Mouse (Mus musculus) kidney, adult 11 months (tissue): Measurements from ENCODE around the gene Gm45844.
"Not testable (repeated sequence)": the region's sequence is repeated elsewhere in the genome, so short reads cannot be mapped to it uniquely, and the experiment has no call there.

Experiments used
- DNase-seq: peaks from one replicate; pipeline ENCODE4 v3.0.0; 2022

Gm45844 gene

GRCm38 (mm10) chr7:7277966-7278567, at the start of gene Gm45844:
Gene Gm45844, minus strand, starts transcription at chr7:7278289.
- DNase-seq = peak; percentile 94

DNA sequence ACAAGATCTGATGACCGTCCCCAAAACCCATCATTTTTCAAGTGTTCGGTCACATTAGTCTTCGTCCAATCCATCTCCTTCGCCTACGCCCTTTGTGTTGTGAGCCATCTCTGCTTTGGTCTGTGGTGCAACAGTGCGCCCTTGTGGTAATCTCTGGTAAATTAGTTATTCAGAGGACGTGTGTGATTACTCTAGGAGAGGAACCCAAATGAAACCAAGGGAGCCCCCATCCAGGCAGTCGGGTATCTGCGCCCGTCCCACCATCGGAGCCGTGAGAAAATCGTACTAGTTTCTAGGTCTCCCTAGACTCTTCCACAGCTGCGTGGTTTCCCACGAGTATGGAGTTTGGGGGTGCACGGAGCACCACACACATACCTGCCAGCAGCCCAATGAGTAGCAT, 17.5 kb upstream of the Gm45844 start:
- peak; percentile 27 for DNase-seq

- DNase-seq = no peak
These were observed 3.3 kb upstream of the Gm45844 start for GRCm38 (mm10) chr7:7281383-7281782.

DNA sequence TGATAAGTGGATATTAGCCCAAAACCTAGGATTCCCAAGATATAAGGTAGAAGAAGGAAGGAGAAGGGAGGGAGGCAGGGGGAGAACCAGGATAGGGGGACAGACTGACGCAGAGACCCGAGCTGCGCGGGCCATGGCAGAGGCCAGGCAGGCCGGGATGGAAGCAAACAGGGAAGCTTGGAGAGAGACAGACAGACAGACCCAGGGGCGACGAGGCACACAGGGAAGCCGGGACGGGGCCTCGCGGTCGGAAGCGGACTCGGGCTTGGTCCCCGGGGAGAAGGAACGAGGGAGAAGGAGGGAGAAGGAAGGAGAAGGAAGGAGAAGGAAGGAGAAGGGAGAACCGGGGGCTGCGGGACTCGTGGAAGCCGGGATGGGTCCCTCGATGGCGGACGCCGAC, 533 bp downstream of the Gm45844 start:
- peak; percentile 39 for DNase-seq

GRCm38 (mm10) chr7:7247228-7247627, 30.9 kb downstream of the Gm45844 start, which contains the start of gene Vmn2r29:
Gene Vmn2r29, minus strand, starts transcription at chr7:7247328.
- DNase-seq = not testable (repeated sequence)

GRCm38 (mm10) chr7:7209313-7210151, 68.6 kb downstream of the Gm45844 start, which contains the start of gene Zfp772:
Gene Zfp772, minus strand, starts transcription at chr7:7209998.
- DNase-seq = peak; percentile 59

DNA sequence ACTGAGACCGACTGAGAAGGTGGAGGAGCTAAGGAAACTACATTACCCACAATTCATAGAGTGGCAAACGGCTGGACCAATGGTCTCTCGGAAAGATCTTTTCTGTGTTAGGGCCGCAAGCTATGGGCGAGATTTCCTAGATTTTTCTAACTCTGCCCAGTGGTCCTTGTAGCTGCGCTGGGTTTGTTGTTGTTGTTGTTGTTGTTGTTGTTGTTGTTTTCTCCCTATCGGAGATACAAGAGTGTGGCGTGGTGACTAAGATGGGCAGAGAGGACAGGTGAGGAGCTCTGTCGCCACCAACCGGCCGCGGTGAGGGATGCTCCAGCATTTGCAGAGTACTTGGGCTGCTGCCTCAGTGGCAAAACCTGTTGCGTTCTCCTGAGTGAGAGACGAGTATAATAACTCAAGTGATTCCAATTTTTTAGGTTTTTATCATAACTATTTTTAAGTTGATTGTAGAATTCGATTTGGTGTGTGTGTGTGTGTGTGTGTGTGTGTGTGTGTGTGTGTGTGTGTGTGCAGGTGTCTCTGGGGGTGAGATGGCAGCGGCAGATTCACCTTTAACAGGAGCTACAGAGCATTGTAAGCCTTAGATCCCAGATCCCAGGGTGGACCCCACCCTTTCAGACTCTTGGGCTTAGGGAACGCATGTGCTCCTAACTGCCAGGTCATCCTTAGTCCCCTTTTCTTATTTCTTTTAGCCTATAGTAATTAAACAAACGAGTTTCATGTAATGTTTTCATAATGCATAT, 89.7 kb downstream of the Gm45844 start:
- DNase-seq = peak; percentile 64

DNA sequence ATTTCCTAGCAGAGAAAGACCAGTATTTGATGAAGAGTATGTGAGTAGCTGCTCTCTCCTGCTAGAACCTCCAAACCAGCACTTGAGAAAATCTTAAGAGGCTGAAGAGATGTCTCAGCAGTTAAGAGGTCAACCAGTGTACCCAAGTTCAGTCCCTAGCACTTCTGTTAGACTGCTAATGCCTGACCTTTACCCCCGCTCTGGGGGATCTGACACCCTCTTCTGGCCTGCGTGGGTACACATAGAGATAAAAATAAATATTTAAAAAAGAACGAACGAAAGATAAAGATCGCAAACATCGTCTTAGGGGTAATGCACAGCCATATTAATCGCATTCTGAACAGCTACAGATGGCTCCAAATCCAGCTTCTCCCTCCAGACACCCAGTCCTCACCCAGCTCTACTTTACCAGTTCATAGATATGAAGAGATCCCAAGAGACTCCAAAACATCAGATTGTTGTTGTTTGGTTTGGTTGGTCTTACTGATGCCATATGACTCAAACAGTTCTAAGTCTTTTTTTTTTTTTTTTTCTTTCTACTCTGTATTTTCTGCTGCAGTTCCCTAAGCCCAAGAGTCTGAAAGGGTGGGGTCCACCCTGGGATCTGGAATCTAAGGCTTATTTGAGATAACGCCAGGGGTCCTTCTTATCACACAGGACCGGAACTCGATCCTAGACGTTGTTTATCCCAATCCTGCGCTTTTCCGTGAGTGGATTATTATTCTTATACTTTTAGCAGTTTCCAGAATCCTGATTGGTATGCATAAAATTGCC, 90.5 kb downstream of the Gm45844 start:
- DNase-seq = no peak

- no peak for DNase-seq
These were observed 92.2 kb downstream of the Gm45844 start for GRCm38 (mm10) chr7:7185897-7186296.

DNA sequence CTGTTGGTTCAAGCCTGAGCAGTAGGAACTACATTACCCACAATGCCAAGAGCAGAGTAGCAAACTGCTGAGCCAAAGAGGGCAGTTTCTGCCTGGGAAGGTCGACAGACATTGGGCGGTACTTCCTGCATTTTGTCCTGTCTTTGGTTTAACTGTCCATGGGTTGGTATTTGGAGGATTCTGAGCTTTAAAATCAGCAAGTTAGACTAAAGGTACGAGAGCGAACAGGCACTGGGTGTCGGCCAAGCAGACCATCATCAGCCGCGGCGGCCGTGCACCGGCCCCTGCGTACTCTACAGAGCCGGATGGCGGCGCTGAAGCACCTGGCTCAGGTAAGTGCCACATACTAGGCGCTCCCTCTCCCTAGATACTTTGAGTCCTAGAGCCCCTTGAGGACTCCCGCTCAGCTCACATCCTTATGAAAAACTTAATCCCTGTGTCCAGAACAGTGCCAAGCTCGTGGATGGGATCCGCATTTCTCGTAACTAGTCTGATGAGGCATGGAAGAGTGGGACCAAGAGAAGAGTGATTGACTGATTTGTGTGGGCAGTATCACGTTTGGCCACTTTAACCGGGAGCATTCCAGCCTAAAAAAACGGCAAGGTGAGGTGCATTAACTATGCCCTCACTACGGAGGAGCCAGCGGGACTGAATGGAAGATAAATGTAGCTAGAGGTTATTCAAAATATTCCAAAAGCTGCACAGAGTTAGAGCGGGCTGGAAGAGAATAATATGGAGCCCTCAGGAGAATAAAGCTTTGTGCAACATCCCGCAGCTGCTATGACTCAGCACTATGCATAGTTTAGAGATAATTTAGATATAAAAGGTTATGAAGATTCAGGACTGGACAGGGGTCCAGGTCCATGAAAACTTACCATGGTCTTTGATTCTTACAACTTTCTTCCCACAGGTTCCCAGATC, 106.6 kb downstream of the Gm45844 start, which contains the start of gene Zfp418:
Gene Zfp418 (plus strand): TSS at position 104 of the 921 bp plus-strand sequence.
- DNase-seq = peak; percentile 79
